Comparison of ENCODE assay signal across 8 mouse cellular contexts in the genomic region with DNA sequence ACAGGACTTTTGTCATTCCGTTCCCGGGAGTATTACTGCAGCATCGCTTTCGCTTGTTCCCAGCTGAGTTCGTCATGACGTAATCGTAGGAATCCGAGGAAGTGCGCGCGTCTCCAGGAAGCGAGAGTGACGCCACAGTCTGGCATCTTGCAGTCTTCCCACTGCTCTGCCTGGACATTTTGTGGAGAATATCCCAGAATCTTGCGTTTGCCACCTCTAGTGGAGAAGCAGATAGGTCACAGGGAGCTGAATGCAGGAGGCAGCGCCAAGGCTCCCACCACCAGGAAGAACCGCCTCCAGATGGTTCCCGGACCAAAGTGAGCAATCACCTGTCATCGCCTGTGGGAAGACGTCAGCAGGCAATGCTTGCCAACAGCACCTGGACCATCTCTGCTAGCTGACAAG. TPM values are rescaled to one million over a fixed set of nuclear protein-coding genes. Genes with fewer than 3 reads are reported as not detected.
DNase-seq lines count a peak whose midpoint lies in the region; ATAC-seq and TF ChIP-seq lines count a peak whose summit lies in the region.

No protein-coding gene starts in this region.

- peak; percentile 7 to 55 for DNase-seq in adrenal gland, adult (ENCODE audit: inconsistent age in 2 of 2, low spot score in 1 of 2)
- DNase-seq in adrenal gland, postnatal 10 days = no peak
- peak; percentile 76 for DNase-seq in cerebellum, adult 8-10 months
- peak; percentile 74 to 78 for DNase-seq in heart, adult 18-20 months
- peak; percentile 32 for DNase-seq in kidney, adult 2 months
- DNase-seq in lung, embryonic 14.5 days = peak; percentile 80
- peak; percentile 68 to 76 for DNase-seq in right cerebral cortex, adult 2 months (ENCODE audit: low spot score in 2 of 2)

- no peak for TF ChIP-seq CTCF in kidney, adult 2 months (conservative IDR thresholded peaks at IDR 0.05; ENCODE audit: insufficient read depth, insufficient read length, low read depth, low read length)
- peak; percentile 17; the same call in 1 of the 2 replicates for TF ChIP-seq CTCF in lung, embryonic 14.5 days (IDR thresholded peaks at IDR 0.05; ENCODE audit: low read depth)

- no peak for TF ChIP-seq POLR2A in kidney, adult 2 months (IDR thresholded peaks at IDR 0.05; ENCODE audit: low read depth, low read length)

- H3K9me3 ChIP-seq in lung, embryonic 14.5 days (ENCODE audit: low read depth, low read length) = no peaks in the 10 kb centered on the region

- H3K4me2 ChIP-seq in lung, embryonic 14.5 days = peak overlapping the region; percentile 55

- WGBS in kidney, adult 2 months = 48% methylated on average over 19 of the region's 19 CpGs
- 24% methylated on average over 19 of the region's 19 CpGs for WGBS in lung, embryonic 14.5 days

- no peak overlapping the region for H3K27ac ChIP-seq in kidney, adult 2 months (ENCODE audit: insufficient read depth, low read depth, low read length)
- no peak overlapping the region for H3K27ac ChIP-seq in lung, embryonic 14.5 days (ENCODE audit: low read depth)

- H3K36me3 ChIP-seq in kidney, adult 2 months (ENCODE audit: control insufficient read depth, insufficient read depth, low read length) = no peaks in the 10 kb centered on the region
- no peaks in the 10 kb centered on the region for H3K36me3 ChIP-seq in lung, embryonic 14.5 days (ENCODE audit: insufficient read depth)

- H3K9ac ChIP-seq in lung, embryonic 14.5 days = 0 out of 2 replicates have a peak overlapping the region, but pooled peaks have one; percentile 9

- peak; percentile 68 for ATAC-seq in lung, embryonic 14.5 days (ENCODE audit: insufficient read depth)
- no peak for ATAC-seq in granulocyte monocyte progenitor cell, adult 5-6 weeks (replicated peaks; ENCODE audit: poor library complexity, severe bottlenecking)

- no peaks in the 10 kb centered on the region for H3K4me1 ChIP-seq in kidney, adult 2 months (ENCODE audit: control insufficient read depth, insufficient read depth, low read length)
- no peaks in the 10 kb centered on the region for H3K4me1 ChIP-seq in lung, embryonic 14.5 days (ENCODE audit: insufficient read depth)

- no peaks in the 10 kb centered on the region for H3K27me3 ChIP-seq in kidney, adult 2 months (replicated peaks; ENCODE audit: control insufficient read depth, insufficient read depth, low read length)
- H3K27me3 ChIP-seq in lung, embryonic 14.5 days (ENCODE audit: insufficient read depth, low read length) = no peaks in the 10 kb centered on the region

- peak overlapping the region; percentile 40 for H3K4me3 ChIP-seq in kidney, adult 2 months (ENCODE audit: insufficient read depth, low read depth, low read length)
- peak overlapping the region; percentile 24 for H3K4me3 ChIP-seq in lung, embryonic 14.5 days (ENCODE audit: low read depth, low read length)

RNA-seq across cellular contexts. Expression of gene Csnk1d, which starts 23.8 kb away (rescaled TPM):
- total RNA-seq in adrenal gland, postnatal 10 days (2021) = 100 to 1,000 TPM; 129 to 131 TPM
- total RNA-seq in heart, adult 18-20 months (2021) = 10 to 100 TPM; 49.2 to 55.1 TPM
- polyA plus RNA-seq in kidney, adult 2 months (2012; rRNA removed) = 63.3 and 71.0 TPM in 2 replicates
- 82.5 and 89.8 TPM in 2 replicates for polyA plus RNA-seq in lung, embryonic 14.5 days (2014; fragmentation: Nextera tagmentation; extraction: Ambion mirVana)
- total RNA-seq in granulocyte monocyte progenitor cell, adult 5-6 weeks (2014; fragmentation: Nextera tagmentation) = 53.7 and 63.6 TPM in 2 replicates
- total RNA-seq in granulocyte monocyte progenitor cell, adult 5-6 weeks (2017) = 68.2 and 70.6 TPM in 2 replicates

RNA-seq across cellular contexts. Expression of gene Cd7, which starts 24.3 kb away (rescaled TPM):
- total RNA-seq in adrenal gland, postnatal 10 days (2021) = 1 to 10 TPM; 1.7 to 2.8 TPM
- 1 to 10 TPM in 1 of 2 experiments, under 1 TPM in 1; 0.35 to 1.1 TPM for total RNA-seq in heart, adult 18-20 months (2021)
- polyA plus RNA-seq in kidney, adult 2 months (2012; rRNA removed) = 1.2 and 3.0 TPM in 2 replicates
- 0.26 TPM in 1 of 2 replicates, not detected in the other for polyA plus RNA-seq in lung, embryonic 14.5 days (2014; fragmentation: Nextera tagmentation; extraction: Ambion mirVana)
- total RNA-seq in granulocyte monocyte progenitor cell, adult 5-6 weeks (2014; fragmentation: Nextera tagmentation) = 6.1 TPM in 1 of 2 replicates, not detected in the other
- total RNA-seq in granulocyte monocyte progenitor cell, adult 5-6 weeks (2017) = not detected in 2 replicates

RNA-seq across cellular contexts. Expression of gene Sectm1b, which starts 48.5 kb away (rescaled TPM):
- total RNA-seq in adrenal gland, postnatal 10 days (2021) = not detected
- total RNA-seq in heart, adult 18-20 months (2021) = not detected
- polyA plus RNA-seq in kidney, adult 2 months (2012; rRNA removed) = 66.6 and 75.2 TPM in 2 replicates
- not detected in 2 replicates for polyA plus RNA-seq in lung, embryonic 14.5 days (2014; fragmentation: Nextera tagmentation; extraction: Ambion mirVana)
- not detected in 2 replicates for total RNA-seq in granulocyte monocyte progenitor cell, adult 5-6 weeks (2014; fragmentation: Nextera tagmentation)
- not detected in 2 replicates for total RNA-seq in granulocyte monocyte progenitor cell, adult 5-6 weeks (2017)
